Mouse (Mus musculus) neural tube, embryonic 15.5 days (tissue): ENCODE data around the gene Chpt1. TPM values are rescaled to one million over a fixed set of nuclear protein-coding genes. Genes with fewer than 3 reads are reported as not detected.

Experiments used
- polyA plus RNA-seq: library from polyadenylated mRNA; unstranded; fragments of >200 nt; fragmentation: Nextera tagmentation; extraction: Ambion mirVana; gene quantifications from 2 replicates; pipeline ENCODE4 v1.2.1, GENCODE M21; 2015

The Chpt1 gene
- polyA plus RNA-seq, 1 experiment from 2014 or later: 23.9 TPM

Other genes starting within 250 kb of the Chpt1 start
- 0.87 and 1.8 TPM in 2 replicates for gene Dram1, start 125.0 kb downstream of the Chpt1 start, polyA plus RNA-seq
- gene Gnptab, start 124.9 kb downstream of the Chpt1 start, polyA plus RNA-seq: 16.5 and 19.6 TPM in 2 replicates
- gene Sycp3, start 44.5 kb downstream of the Chpt1 start, polyA plus RNA-seq: 0.50 TPM in 1 of 2 replicates, not detected in the other
- 9.5 and 12.6 TPM in 2 replicates for gene Mybpc1, start 101.1 kb upstream of the Chpt1 start, polyA plus RNA-seq
- gene Spic, start 180.9 kb upstream of the Chpt1 start, polyA plus RNA-seq: 0.74 TPM in 1 of 2 replicates, not detected in the other
- gene Arl1, start 226.8 kb upstream of the Chpt1 start, polyA plus RNA-seq: 162 and 164 TPM in 2 replicates